Mouse (Mus musculus): ENCODE results near the gene Tent2.

DNA sequence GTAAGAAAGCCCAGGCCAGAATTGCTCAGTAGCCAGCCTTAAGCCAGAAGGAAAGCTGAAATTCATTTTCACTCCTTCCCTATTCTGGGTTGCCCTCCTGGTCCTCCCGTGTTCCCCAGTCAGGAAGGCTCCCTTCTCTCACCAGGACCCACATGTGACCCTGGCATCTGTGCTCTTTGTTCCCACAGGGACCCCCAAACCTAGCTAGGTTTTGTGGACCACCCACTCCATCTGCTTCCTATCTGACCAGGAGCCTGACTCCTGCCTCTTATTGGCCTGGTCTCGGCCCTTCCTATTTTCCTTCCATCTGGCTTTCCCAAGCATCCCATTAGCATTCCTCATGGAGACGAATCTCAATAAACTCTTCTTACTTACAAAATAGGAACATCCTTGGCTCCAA lies 93.6 kb downstream of the Tent2 start:
- TF ChIP-seq MEF2A (IDR thresholded peaks at IDR 0.05; ENCODE audit: borderline replicate concordance, low read depth, low read length): no peak
- no peak for TF ChIP-seq CTCF (conservative IDR thresholded peaks at IDR 0.05 in 1 of 2, IDR thresholded peaks at IDR 0.05 in 1 of 2; ENCODE audit: low read depth in 2 of 2, low read length in 2 of 2)

Data from CH12.LX (cell line).